Mouse (Mus musculus) liver, adult 2 months (tissue): ENCODE data around the gene L3mbtl4.

ENCODE experiments used
- CTCF ChIP-seq: fragments of 200-500 bp; IDR thresholded peaks from 2 replicates; pipeline ENCODE4 v1.5.1; 2011; ENCODE audit warnings: low read depth, low read length, control low read depth
- POLR2A ChIP-seq: fragments of 200-500 bp; IDR thresholded peaks from 2 replicates; pipeline ENCODE4 v1.6.1; 2011; ENCODE audit warnings: low read length, control low read depth; ENCODE audit not compliant: insufficient read depth; ENCODE audit errors: extremely low read depth

DNA sequence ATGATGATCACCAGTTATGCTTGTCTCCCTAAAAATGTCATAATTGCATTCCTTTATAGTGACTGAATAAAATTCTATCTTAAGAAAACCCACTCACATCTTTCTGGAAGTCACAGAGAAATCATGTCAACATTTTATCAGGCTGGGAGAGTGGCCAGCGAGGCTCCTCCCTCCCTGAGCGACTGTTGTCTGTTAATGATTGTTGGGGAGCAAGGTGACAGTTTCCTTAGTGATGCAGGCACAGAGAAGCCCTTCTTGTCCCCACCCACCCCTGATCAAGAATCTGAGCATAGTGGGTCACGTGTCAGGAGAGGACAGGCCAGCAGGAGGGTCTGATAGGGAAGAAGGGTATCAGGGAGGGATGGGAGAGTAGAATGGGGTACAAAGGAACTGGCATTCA lies 59.8 kb downstream of the L3mbtl4 start:
- TF ChIP-seq POLR2A (no peak), CTCF (no peak)
